Mouse (Mus musculus): ENCODE data around the gene Lyl1.

Lyl1 gene

DNA sequence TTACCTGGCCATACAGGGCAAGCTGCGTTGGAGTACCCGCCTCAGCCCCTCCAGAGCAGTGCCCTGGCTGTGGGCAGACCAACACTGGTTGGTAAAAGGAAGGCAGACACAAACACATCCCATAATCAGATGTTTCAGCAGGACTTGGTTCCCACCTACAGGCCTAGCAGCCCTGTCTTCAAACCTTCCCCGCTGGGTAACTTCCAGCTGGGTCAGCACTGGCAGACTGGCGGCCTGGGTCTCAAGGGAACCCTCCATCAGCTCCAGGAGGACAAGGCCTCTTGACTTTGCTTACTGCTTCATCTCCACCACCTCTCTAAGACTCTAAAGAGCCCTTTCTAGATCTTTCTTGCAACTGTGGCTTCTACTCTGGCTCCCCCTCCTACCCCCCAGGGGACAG lies 35.3 kb downstream of the Lyl1 start:
- in situ Hi-C loops (cut with MboI; ENCODE audit: unreplicated experiment in 2 of 2) = loop anchor here in 1 of 2 experiments (5.0 kb wide), 1 partner anchor 76 kb away; no protein-coding TSS in a partner anchor

DNA sequence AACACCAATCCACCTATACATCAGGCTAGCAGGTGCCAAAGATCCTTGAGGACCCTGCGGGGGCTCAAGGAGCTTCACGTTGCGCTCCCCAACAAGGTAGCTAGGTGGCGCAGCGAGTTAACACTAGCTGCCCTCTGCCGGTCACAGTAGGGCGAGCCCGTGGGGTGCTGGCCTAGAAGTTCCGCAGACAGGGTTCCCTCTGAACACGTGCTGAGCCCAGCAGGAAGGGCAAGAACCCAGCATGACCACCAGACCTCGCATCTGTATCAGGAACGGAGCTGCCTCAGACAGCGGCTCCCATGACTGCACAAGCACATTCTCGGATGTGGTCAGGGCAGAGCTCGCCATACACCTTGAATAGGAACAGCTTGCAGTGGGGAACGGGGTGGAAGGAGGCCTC lies 36.4 kb downstream of the Lyl1 start:
- in situ Hi-C loops (cut with MboI; ENCODE audit: unreplicated experiment in 2 of 2) = loop anchor here in 1 of 2 experiments (5.0 kb wide), 1 partner anchor 75 kb away; no protein-coding TSS in a partner anchor

DNA sequence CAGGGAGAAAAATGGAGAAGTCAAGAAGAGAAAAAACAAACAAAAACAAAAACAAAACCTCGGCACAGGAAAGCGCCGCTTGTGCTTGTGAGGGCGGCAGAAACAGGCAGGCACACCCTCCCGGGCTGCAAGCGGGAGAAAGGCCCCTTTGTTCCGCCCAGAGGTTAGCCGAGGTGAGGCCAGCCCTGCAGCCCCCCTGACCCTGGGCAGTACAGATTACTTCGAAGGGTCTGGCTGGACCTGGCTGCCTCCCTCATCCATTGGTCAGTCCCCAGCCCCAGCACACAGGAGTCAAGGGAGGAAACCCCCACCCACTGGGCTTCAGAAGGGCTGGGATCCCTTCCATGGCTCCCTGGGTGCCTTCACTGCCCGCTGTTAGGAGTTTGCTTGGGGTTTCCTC lies 37.0 kb downstream of the Lyl1 start:
- in situ Hi-C loops (cut with MboI; ENCODE audit: unreplicated experiment in 2 of 2) = loop anchor here in 1 of 2 experiments (5.0 kb wide), 1 partner anchor 74 kb away; no protein-coding TSS in a partner anchor

DNA sequence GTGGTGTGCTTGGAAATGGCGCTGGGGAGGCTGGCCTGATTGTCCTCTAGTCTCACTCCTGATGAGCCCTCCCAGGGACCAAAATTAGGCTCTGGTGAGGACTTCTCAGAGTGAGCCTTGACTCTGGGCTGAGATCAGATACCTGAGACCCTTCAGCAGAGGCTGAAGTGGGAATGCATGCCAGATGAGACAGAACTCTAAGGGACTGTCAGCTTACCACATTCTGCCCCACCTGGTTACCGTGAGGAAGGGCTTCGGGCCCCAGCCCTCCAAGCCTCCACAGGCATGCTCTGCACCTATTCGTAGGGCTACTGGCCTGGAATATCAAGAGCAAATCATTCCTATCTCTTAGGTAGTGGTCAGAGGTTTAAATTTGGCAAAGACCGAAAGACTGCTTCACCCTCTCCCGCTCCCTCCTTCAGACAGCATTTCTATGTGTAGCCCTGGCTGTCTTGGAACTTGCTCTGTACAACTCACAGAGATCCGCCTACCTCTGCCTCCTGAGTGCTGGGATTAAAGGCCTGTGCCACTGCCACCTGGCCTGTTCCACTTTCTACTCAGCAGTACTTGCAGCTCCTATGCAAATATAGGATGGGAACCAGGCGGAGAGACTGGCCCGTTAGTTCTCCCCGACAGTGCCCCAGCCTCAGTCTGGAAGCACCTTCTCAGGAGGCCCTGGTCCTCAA lies 37.6 kb downstream of the Lyl1 start:
- in situ Hi-C loops (cut with MboI; ENCODE audit: unreplicated experiment in 2 of 2) = loop anchor here in 1 of 2 experiments (5.0 kb wide), 1 partner anchor 73 kb away; no protein-coding TSS in a partner anchor

DNA sequence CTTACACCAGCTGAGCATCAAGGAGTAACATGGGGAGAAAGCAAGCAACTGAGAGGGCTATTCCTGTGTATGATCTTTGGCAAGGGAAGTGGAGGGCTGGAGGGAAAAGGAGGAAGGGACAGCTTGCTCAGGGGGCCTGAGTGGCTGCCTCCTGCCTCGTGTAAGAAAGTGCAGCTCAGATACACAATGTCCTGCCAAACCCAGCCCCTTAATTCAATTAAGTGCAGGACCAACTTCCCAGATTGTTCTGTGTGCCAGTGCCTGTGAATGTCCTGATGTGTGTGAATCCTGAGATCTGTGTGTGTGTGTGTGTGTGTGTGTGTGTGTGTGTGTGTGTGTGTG lies 38.1 kb downstream of the Lyl1 start:
- in situ Hi-C loops (cut with MboI; ENCODE audit: unreplicated experiment in 2 of 2) = loop anchor here in 1 of 2 experiments (5.0 kb wide), 1 partner anchor 73 kb away; no protein-coding TSS in a partner anchor

DNA sequence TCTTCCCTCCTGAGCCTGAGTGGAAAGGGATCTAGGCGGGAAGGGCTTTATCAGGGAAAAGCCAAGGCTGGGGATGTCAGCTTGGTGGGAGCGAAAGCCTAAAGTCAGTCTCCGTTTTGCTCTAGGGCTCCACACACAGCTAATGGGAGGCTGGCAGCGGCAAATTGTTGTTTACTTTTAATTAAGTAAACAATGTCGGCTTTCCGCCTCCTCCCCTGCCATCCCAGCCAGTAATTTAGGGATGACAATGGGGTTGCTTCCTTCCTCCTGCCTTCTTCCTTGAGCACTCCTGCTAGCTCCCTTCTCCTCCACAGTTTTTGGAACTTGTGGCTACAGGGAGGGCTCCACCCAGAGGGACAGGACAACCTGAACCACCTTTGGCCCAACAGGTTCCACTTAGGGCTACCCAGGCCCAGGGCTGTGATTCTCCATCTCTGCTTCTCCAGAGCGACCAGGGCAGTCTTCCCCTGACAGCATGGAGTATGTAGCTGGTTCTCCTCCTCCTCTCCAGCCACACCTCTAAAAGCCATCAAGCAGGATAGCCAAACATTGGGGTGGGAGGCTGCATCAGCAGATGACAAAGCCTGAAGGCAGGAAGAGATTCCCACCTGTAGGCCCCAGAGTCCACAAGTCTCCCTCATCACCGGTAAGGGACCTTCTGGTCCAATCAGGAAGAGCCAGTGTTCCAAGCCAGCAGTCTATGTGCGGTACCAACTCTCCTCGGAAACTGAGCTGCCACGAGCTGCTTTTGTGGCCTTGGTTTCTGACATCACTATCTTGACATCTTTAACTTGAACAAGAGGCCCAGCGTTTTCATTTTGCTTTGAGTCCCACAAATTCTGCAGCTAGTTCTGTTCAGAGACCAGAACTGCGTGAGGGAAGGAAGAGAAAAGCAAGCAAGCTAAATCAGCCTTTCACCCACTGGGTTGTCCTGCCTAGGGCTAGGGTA lies 39.9 kb downstream of the Lyl1 start:
- in situ Hi-C loops (cut with MboI; ENCODE audit: unreplicated experiment in 2 of 2) = no loop called here

DNA sequence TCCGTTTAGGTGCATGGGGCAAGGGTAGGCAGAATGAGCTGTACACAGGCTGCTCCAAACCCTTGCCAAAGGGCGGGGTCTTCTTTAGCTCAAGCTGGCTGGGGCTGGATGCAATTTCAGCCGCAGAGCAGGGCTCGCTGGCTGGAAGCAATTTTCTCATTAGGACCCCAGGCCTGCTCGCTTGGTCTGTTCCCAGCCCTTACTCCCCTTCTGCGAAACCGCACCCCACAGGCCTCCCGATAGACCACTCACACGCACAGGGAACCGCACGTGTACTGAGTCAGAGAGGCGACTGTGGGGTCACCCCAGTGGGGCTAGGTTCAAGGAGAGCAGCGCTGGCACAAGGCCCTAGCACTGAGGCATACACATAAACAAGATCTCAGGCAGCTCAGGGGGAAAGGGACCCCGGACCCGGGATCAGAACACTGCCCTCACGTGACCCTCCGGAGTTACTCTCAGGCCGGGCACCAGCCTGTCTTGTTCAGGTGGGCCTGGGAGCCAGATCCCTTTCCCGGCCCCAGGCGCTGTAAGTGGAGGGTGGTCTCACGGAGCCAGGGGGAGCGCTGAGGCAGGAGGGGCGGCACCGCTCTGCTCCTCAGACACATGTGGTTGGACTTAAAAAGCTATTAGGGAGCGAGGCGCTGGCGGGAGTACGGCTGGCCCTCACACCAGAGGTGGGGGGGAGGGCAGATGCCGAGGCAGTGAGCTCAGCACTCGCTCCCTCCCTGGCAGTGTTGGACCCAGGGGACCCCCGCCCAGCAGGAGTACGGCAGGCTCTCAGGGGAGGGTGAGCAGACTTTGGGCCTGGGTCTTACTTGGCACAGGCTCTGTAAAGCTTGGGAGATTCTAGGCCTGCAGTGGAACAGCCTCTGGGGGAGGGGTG lies 41.2 kb downstream of the Lyl1 start:
- in situ Hi-C loops (cut with MboI; ENCODE audit: unreplicated experiment in 2 of 2) = no loop called here

DNA sequence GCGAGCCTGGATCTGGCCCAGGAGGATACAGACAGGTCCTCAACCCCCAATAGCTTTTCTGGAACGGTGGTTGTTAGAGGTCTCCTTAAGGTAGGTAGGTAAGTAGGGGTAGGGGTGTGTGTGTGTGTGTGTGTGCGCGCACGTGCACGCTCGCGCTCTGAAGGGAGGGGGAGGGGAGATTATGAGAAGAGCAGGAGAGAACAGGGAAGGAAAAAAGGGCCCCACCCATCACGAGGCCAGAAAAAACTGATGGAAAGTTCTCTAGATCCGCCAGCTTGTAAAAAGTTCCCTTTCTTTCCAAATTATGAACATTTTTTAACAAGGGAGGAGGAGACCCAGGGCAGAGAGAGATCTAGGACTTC lies 41.8 kb downstream of the Lyl1 start:
- in situ Hi-C loops (cut with MboI; ENCODE audit: unreplicated experiment in 2 of 2) = no loop called here

DNA sequence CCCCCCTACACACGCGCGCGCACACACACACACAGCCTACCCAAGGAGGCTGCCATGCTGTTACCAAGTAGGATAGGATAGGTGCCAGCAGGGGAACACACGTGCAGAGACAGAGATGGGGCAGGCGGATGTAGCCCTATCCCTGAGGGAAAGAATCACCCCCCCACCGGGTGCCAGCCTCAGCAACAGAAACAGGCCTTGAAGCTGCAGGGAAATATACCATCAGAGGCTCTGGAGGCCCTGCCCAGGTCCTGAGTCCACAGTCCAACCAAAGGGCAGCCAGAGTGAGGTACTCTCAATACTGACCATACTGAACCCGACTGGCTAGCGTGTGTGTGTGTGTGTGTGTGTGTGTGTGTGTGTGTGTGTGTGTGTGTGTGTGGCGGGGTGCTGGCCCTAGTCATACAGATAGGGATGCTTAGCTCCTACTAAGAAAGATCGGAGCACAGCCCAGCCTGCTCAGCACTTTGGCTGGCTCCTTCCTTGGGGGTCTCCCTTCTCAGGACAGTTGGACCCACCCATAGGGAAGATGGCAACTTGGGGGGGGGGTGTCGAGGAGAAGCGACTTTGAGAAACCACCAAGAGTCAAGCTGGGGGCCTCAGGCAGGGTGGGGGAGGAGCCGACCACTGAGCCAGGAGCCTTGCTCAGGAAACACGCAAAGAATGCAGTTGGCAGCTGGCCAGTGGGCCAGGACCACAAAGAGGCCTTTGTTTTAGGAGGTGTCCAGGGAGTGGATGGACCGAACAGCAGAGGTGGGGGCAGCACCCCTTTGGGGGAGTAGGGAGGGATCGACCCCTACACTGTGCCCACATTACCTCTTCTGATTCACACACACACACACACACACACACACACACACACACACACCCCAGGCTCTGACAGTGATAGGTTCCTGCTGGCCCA lies 42.5 kb downstream of the Lyl1 start:
- in situ Hi-C loops (cut with MboI; ENCODE audit: unreplicated experiment in 2 of 2) = no loop called here

DNA sequence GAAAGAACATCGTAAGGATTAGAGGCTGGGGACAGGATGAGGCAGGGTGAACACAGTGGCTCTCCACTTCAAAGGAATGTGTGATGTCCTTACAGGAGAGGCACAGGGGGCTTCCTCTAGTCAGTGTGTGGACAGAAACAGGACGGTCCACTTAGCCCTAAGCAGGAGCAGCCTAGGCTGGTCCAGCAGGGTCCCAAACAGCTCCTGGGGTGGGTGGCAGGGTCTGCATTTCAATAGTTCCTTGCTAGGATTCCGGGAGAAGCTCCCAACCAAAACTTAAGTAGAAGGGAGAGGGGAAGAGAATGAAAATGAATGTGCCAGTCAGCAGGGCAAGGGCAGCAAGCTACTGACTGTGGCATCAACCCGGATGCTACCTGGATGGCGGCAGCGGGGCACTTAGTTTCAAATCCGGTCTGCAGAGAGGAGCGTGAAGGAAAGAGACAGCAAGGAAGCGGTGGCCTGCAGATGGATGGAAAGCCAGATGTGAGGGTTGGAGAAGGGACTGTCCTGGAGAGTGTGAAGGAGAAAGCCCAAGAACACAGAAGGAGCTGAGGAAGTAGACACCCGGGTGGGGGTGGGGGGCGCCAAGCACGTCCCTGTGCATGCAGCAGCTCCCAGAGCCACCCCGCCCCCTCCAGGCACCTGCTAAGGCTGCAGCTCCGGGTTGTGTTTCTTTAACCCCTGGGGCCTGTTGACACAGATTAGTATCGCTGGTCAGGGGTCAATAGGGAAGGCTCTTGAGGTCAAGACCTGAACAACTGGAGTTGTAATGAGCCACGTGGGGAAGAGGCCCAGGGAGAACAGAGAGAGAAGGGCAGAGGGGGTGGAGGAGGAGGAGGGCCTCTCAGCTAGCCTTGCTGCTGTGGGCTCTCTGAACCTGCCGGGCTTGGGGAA lies 44.0 kb downstream of the Lyl1 start:
- in situ Hi-C loops (cut with MboI; ENCODE audit: unreplicated experiment in 2 of 2) = no loop called here

DNA sequence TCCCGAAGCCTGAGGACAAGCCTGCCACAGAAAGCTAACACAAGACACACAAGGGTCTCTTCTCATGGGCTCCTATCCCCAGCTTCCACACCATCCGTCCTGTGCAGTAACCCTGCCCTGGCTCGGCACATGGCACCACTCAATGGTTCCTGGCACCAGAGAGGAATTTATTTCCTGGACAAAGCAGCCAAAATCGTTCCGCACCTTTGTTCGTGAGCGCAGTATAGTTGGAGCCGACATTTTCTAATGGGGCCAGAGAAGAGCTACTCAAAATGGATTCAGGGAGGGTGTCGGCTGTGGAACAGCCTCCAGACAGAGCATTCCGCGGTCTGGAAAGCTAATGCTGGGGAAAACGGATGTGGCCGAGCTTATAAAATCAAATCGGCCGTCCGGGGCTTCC lies 48.3 kb downstream of the Lyl1 start:
- in situ Hi-C loops (cut with MboI; ENCODE audit: unreplicated experiment in 2 of 2) = no loop called here

DNA sequence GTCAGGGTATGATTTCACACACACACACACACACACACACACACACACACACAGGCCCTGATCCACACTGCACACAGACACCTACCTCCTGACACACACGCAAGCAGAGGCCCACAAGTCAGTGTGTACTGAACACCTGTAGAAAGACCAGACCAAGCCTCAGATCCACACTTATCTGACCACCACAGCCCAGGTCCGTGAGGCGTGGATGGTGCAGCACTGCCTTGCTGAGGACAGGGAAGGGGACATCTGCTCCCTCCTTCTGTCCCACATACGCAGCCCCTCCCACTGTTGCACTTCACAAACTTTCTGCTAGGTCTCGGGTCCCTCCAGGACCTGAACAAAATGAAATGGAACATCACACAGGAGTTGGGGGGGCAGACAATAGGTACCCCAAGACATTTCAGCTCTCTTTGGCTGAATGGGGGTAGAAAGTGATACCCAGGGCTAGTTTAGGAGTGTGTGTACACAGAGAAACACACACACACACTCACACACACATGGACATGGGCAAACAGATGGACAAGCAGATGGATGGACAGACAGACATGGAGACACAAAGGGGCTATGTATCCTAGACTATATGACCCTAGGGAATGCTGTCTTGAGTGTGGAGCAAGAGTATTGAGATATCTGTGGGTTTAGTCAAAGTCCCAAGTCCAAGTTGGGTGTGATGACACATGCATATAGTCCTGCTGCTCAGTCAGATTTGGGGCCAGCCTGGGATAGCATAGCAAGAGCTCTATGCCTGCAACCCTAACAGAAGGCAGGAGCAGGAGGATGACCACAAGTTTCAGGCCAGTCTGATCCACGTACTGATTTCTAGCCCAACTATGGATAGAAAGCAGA lies 51.7 kb downstream of the Lyl1 start:
- in situ Hi-C loops (cut with MboI; ENCODE audit: unreplicated experiment in 2 of 2) = loop anchor here (5.0 to 25.0 kb wide), 2 partner anchors 39 to 366 kb away; partner anchors contain the start of gene Cacna1a (in 1 of the 2)
